8 mouse cellular contexts compared by ENCODE assay signal in genomic region chr12:89479096-89479495, GRCm38 (mm10).
DNase-seq lines count a peak whose midpoint lies in the region; TF ChIP-seq lines count a peak whose summit lies in the region.
"Had no signal": no experiment of that assay in that cellular context is flagged by ENCODE, and none has a peak within 500 bp of the region (broad histone marks: within the 10 kb centered on the region; RNA-seq: fewer than 3 reads in every experiment).

No protein-coding gene starts in this region.

- H3K4me3 ChIP-seq in E14TG2a.4 (replicated peaks; ENCODE audit: low read length): no peak overlapping the region
- H3K4me3 ChIP-seq: liver, embryonic 13.5 days had no signal

- peaks cover 9% of the 10 kb centered on the region for H3K4me1 ChIP-seq in E14TG2a.4 (replicated peaks; ENCODE audit: low read depth, low read length)
- H3K4me1 ChIP-seq: liver, embryonic 13.5 days had no signal

- peak; percentile 59 for TF ChIP-seq CTCF in E14TG2a.4 (conservative IDR thresholded peaks at IDR 0.05; ENCODE audit: low read length)

- no peaks in the 10 kb centered on the region for H3K9me3 ChIP-seq in E14TG2a.4 (ENCODE audit: low read length)
- H3K9me3 ChIP-seq: liver, embryonic 13.5 days had no signal

- no peaks in the 10 kb centered on the region for H3K27me3 ChIP-seq in E14TG2a.4 (ENCODE audit: insufficient read depth, low read length)
- no peaks in the 10 kb centered on the region for H3K27me3 ChIP-seq in splenic B cell, adult 2 months (ENCODE audit: control insufficient read depth, insufficient read depth, low read length, poor library complexity, severe bottlenecking)
- H3K27me3 ChIP-seq: liver, embryonic 13.5 days had no signal

- DNase-seq in kidney, adult 8-10 months: peak; percentile 7 to 18
- no peak for DNase-seq in kidney, adult 11 months
- DNase-seq in B cell, adult 2 months: peak; percentile 1 to 5
- peak; percentile 72 to 80 for DNase-seq in cerebellum, postnatal 10 days
- peak; percentile 36 to 59 for DNase-seq in layer of hippocampus, postnatal 10 days (ENCODE audit: low spot score in 2 of 2)
- DNase-seq in splenic B cell, adult 2 months (ENCODE audit: low read depth, low spot score): peak; percentile 8
- DNase-seq: liver, embryonic 13.5 days had no signal

- no peaks in the 10 kb centered on the region for H3K36me3 ChIP-seq in E14TG2a.4 (ENCODE audit: insufficient read depth, low read length)
- H3K36me3 ChIP-seq in splenic B cell, adult 2 months (ENCODE audit: control insufficient read depth, insufficient read depth, low read length, poor library complexity, severe bottlenecking): no peaks in the 10 kb centered on the region
- H3K36me3 ChIP-seq: liver, embryonic 13.5 days had no signal
